Mouse (Mus musculus): ENCODE measurements around the gene Gabrq.

- TF ChIP-seq CTCF (conservative IDR thresholded peaks at IDR 0.05; ENCODE audit: insufficient read depth, insufficient read length, low read depth, low read length) (no peak), POLR2A (IDR thresholded peaks at IDR 0.05; ENCODE audit: low read depth, low read length) (no peak)
These were observed 36.0 kb upstream of the Gabrq start for GRCm38 (mm10) chrX:72788773-72789557.
